Mouse (Mus musculus): ENCODE measurements at regions not wholly inside any gene's neighbourhood (a gene's known extent, or its start where the extent isn't known, plus 50 kb on each side); places are given as distances from the start of the nearest gene placed in this dataset.

DNA sequence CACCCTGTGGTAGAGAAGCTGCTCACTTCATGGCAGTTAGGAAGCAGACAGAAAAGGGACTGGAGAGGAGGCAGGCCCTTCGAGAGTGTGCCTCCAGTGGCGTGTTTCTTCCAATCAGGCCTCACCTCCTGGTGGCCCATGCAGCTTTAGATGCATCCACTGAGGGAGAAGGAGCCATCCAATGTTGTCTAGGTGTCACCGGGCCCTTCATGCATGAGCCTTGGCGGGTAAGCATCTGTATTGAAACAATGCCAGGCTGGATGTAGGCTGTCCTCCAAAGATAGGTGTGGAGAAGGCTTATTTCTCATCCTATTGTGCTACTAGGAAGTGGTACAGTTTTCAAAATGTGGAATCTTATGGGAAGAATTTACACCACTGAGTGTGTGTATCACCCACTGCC, 471.9 kb downstream of the Rps24 start:
- TF ChIP-seq POLR2A (IDR thresholded peaks at IDR 0.05; ENCODE audit: control insufficient read depth in 1 of 2, insufficient read depth in 1 of 2, low read depth in 1 of 2, low read length in 2 of 2, poor library complexity in 1 of 2) (no peak), CTCF (IDR thresholded peaks at IDR 0.05 in 2 of 3, conservative IDR thresholded peaks at IDR 0.05 in 1 of 3; ENCODE audit: control insufficient read depth in 1 of 3, insufficient read depth in 1 of 3, low read depth in 2 of 3, low read length in 3 of 3, poor library complexity in 1 of 3, severe bottlenecking in 1 of 3) (no peak), USF1 (IDR thresholded peaks at IDR 0.05; ENCODE audit: low read depth, low read length) (no peak), MAX (IDR thresholded peaks at IDR 0.05; ENCODE audit: low read length) (no peak), HCFC1 (IDR thresholded peaks at IDR 0.05; ENCODE audit: low read depth, low read length) (no peak), TCF12 (IDR thresholded peaks at IDR 0.05; ENCODE audit: low read depth, low read length) (no peak)
